Mouse (Mus musculus) left cerebral cortex, postnatal 10 days (tissue): ENCODE measurements at regions not wholly inside any gene's neighbourhood (a gene's known extent, or its start where the extent isn't known, plus 50 kb on each side); places are given as distances from the start of the nearest gene placed in this dataset.

Source experiments
- DNase-seq, 2 experiments: peaks; one replicate each; pipeline ENCODE4 v3.0.0; 2021 to 2022; ENCODE audit warnings: low spot score in 2 of 2, mixed read lengths in 1 of 2; ENCODE audit errors: extremely low spot score in 1 of 2
- intact Hi-C: fragments of 180-260 bp; cut with DNase I; formaldehyde crosslinking; loops from one replicate; pipeline ENCODE4 v1.15.1; 2025

- DNase-seq, result no peak
- intact Hi-C loops, result no loop called here
Observed at GRCm38 (mm10) chr10:98765786-98766419, 148.3 kb upstream of the Atp2b1 start.

GRCm38 (mm10) chr10:98779783-98780182, 134.4 kb upstream of the Atp2b1 start:
- intact Hi-C loops, result no loop called here
- no peak for DNase-seq

GRCm38 (mm10) chr10:98780938-98781337, 133.3 kb upstream of the Atp2b1 start:
- intact Hi-C loops, result no loop called here
- no peak for DNase-seq

GRCm38 (mm10) chr10:98781888-98782351, 132.3 kb upstream of the Atp2b1 start:
- DNase-seq, result no peak
- intact Hi-C loops, result no loop called here

GRCm38 (mm10) chr10:98785411-98785810, 128.8 kb upstream of the Atp2b1 start:
- DNase-seq, result no peak
- intact Hi-C loops, result no loop called here

GRCm38 (mm10) chr10:98786089-98786488, 128.1 kb upstream of the Atp2b1 start:
- intact Hi-C loops, result no loop called here

GRCm38 (mm10) chr10:98789763-98790162, 124.4 kb upstream of the Atp2b1 start:
- no peak for DNase-seq

More at GRCm38 (mm10) chr10:98786089-98786488, 128.1 kb upstream of the Atp2b1 start:
- no peak for DNase-seq

GRCm38 (mm10) chr10:98790456-98790855, 123.8 kb upstream of the Atp2b1 start:
- intact Hi-C loops, result no loop called here
- no peak for DNase-seq

More at GRCm38 (mm10) chr10:98789763-98790162, 124.4 kb upstream of the Atp2b1 start:
- intact Hi-C loops, result no loop called here

- no peak for DNase-seq
- intact Hi-C loops, result no loop called here
Observed at GRCm38 (mm10) chr10:98792019-98792741, 122.0 kb upstream of the Atp2b1 start.

GRCm38 (mm10) chr10:98793926-98794536, 120.2 kb upstream of the Atp2b1 start:
- no peak for DNase-seq
- intact Hi-C loops, result no loop called here

- DNase-seq, result no peak
- intact Hi-C loops, result no loop called here
Observed at GRCm38 (mm10) chr10:98796016-98796415, 118.2 kb upstream of the Atp2b1 start.

GRCm38 (mm10) chr10:98798634-98799415, 115.4 kb upstream of the Atp2b1 start:
- intact Hi-C loops, result no loop called here
- no peak for DNase-seq

GRCm38 (mm10) chr10:98799830-98800229, 114.4 kb upstream of the Atp2b1 start:
- intact Hi-C loops, result no loop called here
- DNase-seq, result no peak

GRCm38 (mm10) chr10:98800949-98801348, 113.3 kb upstream of the Atp2b1 start:
- DNase-seq, result no peak
- intact Hi-C loops, result no loop called here

- DNase-seq, result no peak
- intact Hi-C loops, result loop anchor here (5.0 kb wide), 1 partner anchor 107 kb away; the partner anchor contains the start of gene Atp2b1
Observed at GRCm38 (mm10) chr10:98805013-98805412, 109.2 kb upstream of the Atp2b1 start.

- intact Hi-C loops, result loop anchor here (5.0 kb wide), 1 partner anchor 105 kb away; the partner anchor contains the start of gene Atp2b1
- peak; percentile 36 to 38 for DNase-seq
Observed at GRCm38 (mm10) chr10:98806798-98807535, 107.2 kb upstream of the Atp2b1 start.

GRCm38 (mm10) chr10:98808644-98809043, 105.6 kb upstream of the Atp2b1 start:
- DNase-seq, result no peak
- intact Hi-C loops, result loop anchor here (5.0 kb wide), 1 partner anchor 104 kb away; the partner anchor contains the start of gene Atp2b1

- DNase-seq, result no peak
- intact Hi-C loops, result no loop called here
Observed at GRCm38 (mm10) chr10:98829051-98829450, 85.2 kb upstream of the Atp2b1 start.
